Mouse (Mus musculus) kidney, postnatal 0 days (tissue): ENCODE measurements at regions not wholly inside any gene's neighbourhood (a gene's known extent, or its start where the extent isn't known, plus 50 kb on each side); places are given as distances from the start of the nearest gene placed in this dataset.
A peak's percentile ranks its signal among the peaks of the same experiment; 100 is the strongest.

Experiments
- ATAC-seq: fragments of 200-750 bp; cut with Nextera tagmentation; replicated peaks from 2 replicates; pipeline ENCODE4 v1.8.0; 2017; ENCODE audit warnings: low read depth, moderate number of reproducible peaks, moderate TSS enrichment, moderate library complexity; ENCODE audit not compliant: low FRiP score
- DNase-seq: peaks from one replicate; pipeline ENCODE4 v3.0.0-alpha.2; 2016; ENCODE audit warnings: low spot score
- H3K27ac ChIP-seq: fragments of 300-500 bp; sonication (generic); 2 replicates; pipeline ENCODE4 v1.5.1; 2014; ENCODE audit warnings: mild to moderate bottlenecking
- H3K27me3 ChIP-seq: fragments of 300-500 bp; sonication (generic); 2 replicates; pipeline ENCODE4 v1.6.1; 2014; ENCODE audit warnings: low read length, mixed read lengths; ENCODE audit not compliant: insufficient read depth
- H3K36me3 ChIP-seq: fragments of 300-500 bp; sonication (generic); 2 replicates; pipeline ENCODE4 v1.6.1; 2014; ENCODE audit warnings: low read length, mixed read lengths; ENCODE audit not compliant: insufficient read depth
- H3K4me1 ChIP-seq: fragments of 300-500 bp; sonication (generic); replicated peaks from 2 replicates; pipeline ENCODE4 v1.6.1; 2014; ENCODE audit warnings: antibody characterized with exemption, low read length, mixed read lengths; ENCODE audit not compliant: insufficient read depth
- H3K4me2 ChIP-seq: fragments of 300-500 bp; sonication (generic); 2 replicates; pipeline ENCODE4 v1.6.1; 2014; ENCODE audit warnings: mild to moderate bottlenecking, low read length, moderate library complexity, mixed read lengths
- H3K4me3 ChIP-seq: fragments of 300-500 bp; sonication (generic); replicated peaks from 2 replicates; pipeline ENCODE4 v1.5.1; 2014; ENCODE audit warnings: low read depth, low read length
- H3K9ac ChIP-seq: fragments of 300-500 bp; sonication (generic); 2 replicates; pipeline ENCODE4 v1.6.1; 2014; ENCODE audit warnings: low read depth, low read length
- H3K9me3 ChIP-seq: fragments of 300-500 bp; sonication (generic); replicated peaks from 2 replicates; pipeline ENCODE4 v1.6.1; 2016; ENCODE audit warnings: low read length, inconsistent platforms, mixed read lengths
- CTCF ChIP-seq: IDR thresholded peaks from 2 replicates; pipeline ENCODE4 v1.5.1; 2016; ENCODE audit warnings: antibody characterized with exemption, low read depth, mild to moderate bottlenecking, moderate library complexity
- WGBS: fragments of 180-500 bp; shearing (Covaris S2); extraction: QIAGEN DNeasy Blood & Tissue Kit; methylation state at CpG from one replicate; pipeline ENCODE4 v1.1.7; 2014; 5-methylcytosine and 5-hydroxymethylcytosine counted together

DNA sequence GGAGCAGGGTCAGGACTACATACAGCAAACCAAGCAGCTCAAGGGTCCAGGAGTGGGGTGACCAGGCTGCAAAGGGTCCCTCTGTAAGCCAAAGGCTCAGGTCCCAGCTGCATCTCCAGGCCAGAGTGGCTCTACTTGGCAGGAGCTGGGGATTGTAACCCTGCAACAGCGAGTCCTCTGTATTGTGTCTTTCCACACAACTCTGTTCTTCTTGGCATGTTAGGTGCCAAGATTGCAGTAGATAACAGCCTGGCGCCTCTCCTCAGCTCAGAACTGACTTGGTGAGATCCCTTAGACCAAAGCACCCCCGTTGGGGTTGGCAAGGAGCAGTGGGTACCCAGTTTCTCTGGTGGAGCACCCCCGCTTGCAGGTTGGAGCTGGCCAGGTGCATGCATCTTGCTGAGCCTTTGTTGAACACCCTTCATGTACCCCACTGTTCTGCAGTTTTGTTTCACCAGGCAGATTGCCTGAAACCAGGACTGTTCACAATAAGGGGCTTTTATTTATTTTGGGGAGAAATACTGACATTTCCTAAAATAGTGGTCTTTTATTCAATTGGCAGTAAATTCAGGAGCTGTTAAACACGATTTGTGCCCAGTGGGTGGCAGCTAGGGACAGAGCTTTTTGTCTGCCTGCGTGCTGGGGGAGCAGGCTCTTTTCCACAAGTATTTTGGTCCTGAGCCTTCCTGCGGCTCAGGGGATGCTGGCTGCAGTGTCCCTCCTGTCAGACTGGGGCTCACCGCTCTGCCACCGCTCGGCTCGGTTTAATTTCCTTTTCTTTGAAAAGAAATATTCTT, 385.3 kb upstream of the Kcnab2 start:
- no peak for DNase-seq
- H3K27ac ChIP-seq: no peak overlapping the region
- no peaks in the 10 kb centered on the region for H3K4me1 ChIP-seq
- no peaks in the 10 kb centered on the region for H3K36me3 ChIP-seq
- H3K9ac ChIP-seq: no peak overlapping the region
- H3K27me3 ChIP-seq: no peaks in the 10 kb centered on the region
- H3K9me3 ChIP-seq: no peaks in the 10 kb centered on the region
- ATAC-seq: no peak
- H3K4me2 ChIP-seq: no peak overlapping the region
- no peak for TF ChIP-seq CTCF
- 62% methylated on average over 11 of the region's 11 CpGs for WGBS
- H3K4me3 ChIP-seq: no peak overlapping the region

- DNase-seq (no peak), ATAC-seq (no peak)
- Histone ChIP-seq H3K27me3 (no peaks in the 10 kb centered on the region), H3K36me3 (no peaks in the 10 kb centered on the region), H3K4me1 (no peaks in the 10 kb centered on the region), H3K27ac (no peak overlapping the region), H3K4me3 (no peak overlapping the region), H3K9me3 (no peaks in the 10 kb centered on the region), H3K4me2 (no peak overlapping the region), H3K9ac (no peak overlapping the region)
- TF ChIP-seq CTCF: no peak
- WGBS: 78% methylated on average over 9 of the region's 9 CpGs
Observed at GRCm38 (mm10) chr4:152859161-152859560, 381.5 kb upstream of the Kcnab2 start.

DNA sequence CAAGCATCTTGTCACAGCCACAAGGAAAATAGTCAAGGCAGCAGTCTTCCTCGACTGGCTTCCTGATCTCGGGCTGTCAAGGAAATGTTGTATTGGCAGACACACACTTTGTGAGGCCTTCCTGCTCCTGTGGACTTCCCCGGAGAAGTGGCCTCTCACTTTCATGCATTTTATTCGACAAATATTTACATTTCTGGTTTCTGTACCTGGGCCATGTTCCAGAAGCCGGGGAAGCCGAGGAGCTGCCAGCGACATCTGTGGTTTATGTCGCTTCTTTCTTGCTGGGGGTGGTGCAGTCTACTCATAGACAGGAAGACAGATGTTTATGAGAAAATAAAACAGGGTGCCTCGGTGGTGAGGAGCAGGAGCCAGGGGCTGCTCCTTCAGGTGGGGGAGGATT, 372.5 kb upstream of the Kcnab2 start:
- no peak overlapping the region for H3K4me3 ChIP-seq
- H3K9ac ChIP-seq: no peak overlapping the region
- no peak for ATAC-seq
- no peaks in the 10 kb centered on the region for H3K27me3 ChIP-seq
- no peaks in the 10 kb centered on the region for H3K9me3 ChIP-seq
- H3K27ac ChIP-seq: no peak overlapping the region
- WGBS: 29% methylated on average over 9 of the region's 9 CpGs
- TF ChIP-seq CTCF: no peak
- no peak overlapping the region for H3K4me2 ChIP-seq
- peak; percentile 23 for DNase-seq
- no peaks in the 10 kb centered on the region for H3K4me1 ChIP-seq
- H3K36me3 ChIP-seq: no peaks in the 10 kb centered on the region

DNA sequence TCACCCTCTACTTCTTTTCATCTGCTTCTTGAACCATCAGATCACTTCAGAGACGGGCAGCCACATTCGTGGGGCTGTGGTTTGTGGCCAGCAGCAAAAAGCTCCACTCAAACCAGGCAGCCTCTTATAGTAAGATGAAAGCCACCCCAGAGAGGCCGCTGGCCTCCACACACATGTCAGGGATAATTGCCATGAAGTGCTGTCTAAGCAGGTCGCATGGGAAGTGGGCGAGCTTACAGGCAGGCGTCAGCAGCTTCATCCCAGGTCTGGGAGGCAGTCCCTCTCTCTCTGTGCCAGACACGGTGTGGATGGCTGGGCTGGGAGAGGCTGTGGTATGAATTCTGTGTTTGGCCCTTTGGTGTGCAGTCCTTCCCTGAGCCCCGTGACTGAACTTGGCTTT, 358.4 kb upstream of the Kcnab2 start:
- WGBS: 28% methylated on average over 8 of the region's 8 CpGs
- 0 out of 2 replicates have a peak, but pooled peaks cover 3% of the 10 kb centered on the region for H3K4me1 ChIP-seq
- H3K4me3 ChIP-seq: no peak overlapping the region
- no peaks in the 10 kb centered on the region for H3K9me3 ChIP-seq
- no peak for TF ChIP-seq CTCF
- H3K9ac ChIP-seq: no peak overlapping the region
- no peaks in the 10 kb centered on the region for H3K27me3 ChIP-seq
- ATAC-seq (no peak), DNase-seq (no peak)
- H3K27ac ChIP-seq: no peak overlapping the region
- no peaks in the 10 kb centered on the region for H3K36me3 ChIP-seq
- no peak overlapping the region for H3K4me2 ChIP-seq

DNA sequence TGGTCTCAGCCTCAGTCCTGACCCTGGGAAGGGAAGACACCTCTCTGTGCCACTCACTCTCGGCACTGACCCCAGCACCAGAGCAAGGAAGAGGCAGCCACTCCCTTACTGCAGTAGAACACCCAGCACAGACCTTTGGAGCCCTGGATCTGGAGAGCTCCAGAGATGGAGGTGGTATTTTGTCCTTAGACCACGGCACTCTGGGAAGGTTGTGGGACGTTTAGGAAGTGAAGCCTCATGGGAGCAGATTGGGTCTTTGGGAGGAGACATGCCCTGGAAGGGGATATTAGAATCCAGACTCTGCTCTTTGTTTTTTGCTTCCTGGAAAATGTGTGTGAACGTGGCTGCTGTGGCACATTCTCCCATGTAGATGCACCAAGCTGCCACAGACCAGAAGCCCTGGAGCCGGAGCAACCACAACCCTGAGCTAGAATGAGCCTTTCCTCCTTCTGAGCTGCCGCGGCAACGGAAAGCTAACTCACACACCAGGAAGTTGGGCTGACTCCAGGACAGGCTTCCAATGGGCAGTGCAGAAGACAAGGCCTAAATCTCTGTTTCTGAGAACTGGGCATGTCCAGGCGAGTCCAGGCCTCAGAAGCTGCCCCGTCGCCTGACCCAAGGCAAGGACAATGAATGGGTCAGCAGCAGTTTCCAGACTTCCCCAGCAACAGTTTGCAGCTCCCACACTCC, 356.9 kb upstream of the Kcnab2 start:
- ATAC-seq: no peak
- no peaks in the 10 kb centered on the region for H3K27me3 ChIP-seq

GRCm38 (mm10) chr4:152833411-152834310, 356.0 kb upstream of the Kcnab2 start:
- WGBS: 14% methylated on average over 23 of the region's 23 CpGs
- H3K4me2 ChIP-seq: 0 out of 2 replicates have a peak overlapping the region, but pooled peaks have one; percentile 5
- H3K27me3 ChIP-seq: no peaks in the 10 kb centered on the region
- no peak overlapping the region for H3K9ac ChIP-seq
- no peaks in the 10 kb centered on the region for H3K36me3 ChIP-seq
- peak; percentile 44 for DNase-seq
- ATAC-seq: no peak
- H3K27ac ChIP-seq: no peak overlapping the region
- H3K9me3 ChIP-seq: no peaks in the 10 kb centered on the region
- TF ChIP-seq CTCF: no peak
- H3K4me1 ChIP-seq: 0 out of 2 replicates have a peak, but pooled peaks cover 3% of the 10 kb centered on the region
- H3K4me3 ChIP-seq: no peak overlapping the region

More for the DNA sequence above, 356.9 kb upstream of the Kcnab2 start:
- WGBS: 60% methylated on average over 11 of the region's 11 CpGs
- no peak overlapping the region for H3K9ac ChIP-seq
- no peaks in the 10 kb centered on the region for H3K36me3 ChIP-seq
- 0 out of 2 replicates have a peak overlapping the region, but pooled peaks have one; percentile 5 for H3K4me2 ChIP-seq
- no peaks in the 10 kb centered on the region for H3K9me3 ChIP-seq
- no peak overlapping the region for H3K27ac ChIP-seq
- DNase-seq: no peak
- no peak for TF ChIP-seq CTCF
- 0 out of 2 replicates have a peak, but pooled peaks cover 3% of the 10 kb centered on the region for H3K4me1 ChIP-seq
- no peak overlapping the region for H3K4me3 ChIP-seq
